Mouse (Mus musculus) liver, postnatal 0 days (tissue): ENCODE data around the gene Fbxo45.

ENCODE experiments used
- CTCF ChIP-seq: sonication (generic); IDR thresholded peaks from 2 replicates; pipeline ENCODE4 v1.5.1; 2016; ENCODE audit warnings: antibody characterized with exemption, low read depth
- EP300 ChIP-seq: IDR thresholded peaks from 2 replicates; pipeline ENCODE4 v1.6.1; 2016; ENCODE audit warnings: antibody characterized with exemption, low read depth, mild to moderate bottlenecking

- no peak for TF ChIP-seq EP300
- no peak for TF ChIP-seq CTCF
Observed at GRCm38 (mm10) chr16:32275041-32275440, 28.1 kb upstream of the Fbxo45 start.
